Mouse (Mus musculus): ENCODE measurements at regions not wholly inside any gene's neighbourhood (a gene's known extent, or its start where the extent isn't known, plus 50 kb on each side); places are given as distances from the start of the nearest gene placed in this dataset.

GRCm38 (mm10) chr7:72836457-72836985 is 530.1 kb upstream of the Mctp2 start:
- intact Hi-C loops (cut with DNase I), result no loop called here
- DNase-seq (ENCODE audit: low spot score in 2 of 2), result no peak

- peak in 1 of 2 experiments; percentile 2 for DNase-seq (ENCODE audit: low spot score in 2 of 2)
- intact Hi-C loops (cut with DNase I), result no loop called here
Observed at GRCm38 (mm10) chr7:72837992-72838655, 531.7 kb upstream of the Mctp2 start.

DNA sequence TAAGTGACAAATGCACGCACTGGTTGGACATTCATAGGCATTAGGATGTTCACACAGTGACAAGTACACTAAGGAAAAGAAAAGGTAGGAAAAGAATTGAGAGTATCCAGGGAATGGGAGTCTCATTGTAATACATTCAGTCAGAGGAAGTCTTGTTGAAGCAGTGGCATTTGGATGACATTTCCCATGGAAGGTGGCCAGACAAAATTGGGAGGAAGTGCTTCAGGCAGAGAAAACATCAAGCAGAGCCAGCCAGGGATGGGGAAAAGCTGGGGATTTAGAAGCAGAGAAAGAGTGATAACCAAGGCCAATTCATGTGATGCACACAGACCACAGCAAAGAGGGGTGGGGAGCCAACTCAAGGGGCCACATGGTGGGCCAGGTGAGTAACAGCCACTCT is 524.0 kb upstream of the Rgma start:
- peak in 1 of 2 experiments; percentile 6 for DNase-seq (ENCODE audit: low spot score in 2 of 2)
- intact Hi-C loops (cut with DNase I), result no loop called here

DNA sequence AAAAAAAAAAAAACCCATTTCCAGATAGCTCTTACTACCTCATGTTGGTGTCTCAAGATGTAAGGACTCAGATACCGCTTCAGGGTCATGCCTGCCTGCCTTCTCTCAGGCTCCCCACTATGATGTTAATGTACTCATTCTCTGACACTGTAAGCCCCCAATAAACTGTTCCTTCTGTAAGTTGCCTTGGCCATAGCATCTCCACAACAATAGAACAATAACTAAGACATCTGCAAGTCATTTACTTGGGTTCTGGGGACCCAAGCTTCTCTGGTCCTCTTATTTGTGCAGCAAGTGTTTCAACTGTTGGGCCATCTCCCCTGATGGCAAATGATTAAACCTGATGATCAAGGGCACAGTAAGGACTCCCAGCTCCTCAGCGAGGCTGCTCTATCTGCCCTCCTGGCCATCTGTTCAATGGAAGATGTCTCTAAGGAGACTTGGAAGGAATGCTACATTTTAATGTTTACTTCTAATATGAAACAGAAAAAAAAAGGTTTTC is 520.8 kb upstream of the Rgma start:
- DNase-seq (ENCODE audit: low spot score in 2 of 2), result no peak
- intact Hi-C loops (cut with DNase I), result no loop called here

DNA sequence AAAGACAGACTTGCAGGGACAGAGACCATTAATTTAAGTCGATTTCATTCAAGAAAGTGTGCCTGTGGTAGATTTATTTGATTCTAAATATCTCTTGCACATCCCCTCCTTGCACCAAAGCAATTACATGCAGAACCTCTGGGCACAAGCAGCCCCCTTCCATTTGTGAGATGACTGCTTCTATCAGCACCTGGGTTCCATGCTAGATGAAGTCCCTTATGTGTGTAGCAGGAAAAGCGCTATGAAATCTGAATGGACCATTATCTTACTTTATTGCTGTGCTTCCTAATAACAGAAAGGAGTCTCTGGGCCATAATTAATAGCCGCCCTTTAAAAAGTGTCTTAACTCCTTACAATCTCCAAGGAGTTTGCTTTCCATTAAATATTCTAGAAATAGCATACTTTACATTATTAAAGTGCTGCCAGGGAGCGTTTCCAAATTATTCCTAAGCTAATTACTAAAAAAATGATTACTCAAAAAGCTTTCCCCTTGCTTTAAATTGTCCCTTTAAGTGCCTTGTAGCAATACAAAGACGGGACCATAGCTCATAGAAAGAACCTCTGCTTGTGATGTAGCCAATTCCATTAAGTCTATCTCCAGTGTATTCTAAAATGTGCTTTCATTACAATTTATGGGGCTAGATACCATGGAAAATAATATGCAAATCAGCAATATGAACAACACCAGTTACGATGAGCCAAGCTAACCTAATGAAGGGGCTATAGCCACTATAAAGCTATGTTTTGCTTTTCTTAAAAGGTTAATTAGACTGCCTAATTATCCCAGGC is 508.1 kb upstream of the Rgma start:
- intact Hi-C loops (cut with DNase I), result no loop called here
- DNase-seq (ENCODE audit: low spot score in 2 of 2), result no peak

DNA sequence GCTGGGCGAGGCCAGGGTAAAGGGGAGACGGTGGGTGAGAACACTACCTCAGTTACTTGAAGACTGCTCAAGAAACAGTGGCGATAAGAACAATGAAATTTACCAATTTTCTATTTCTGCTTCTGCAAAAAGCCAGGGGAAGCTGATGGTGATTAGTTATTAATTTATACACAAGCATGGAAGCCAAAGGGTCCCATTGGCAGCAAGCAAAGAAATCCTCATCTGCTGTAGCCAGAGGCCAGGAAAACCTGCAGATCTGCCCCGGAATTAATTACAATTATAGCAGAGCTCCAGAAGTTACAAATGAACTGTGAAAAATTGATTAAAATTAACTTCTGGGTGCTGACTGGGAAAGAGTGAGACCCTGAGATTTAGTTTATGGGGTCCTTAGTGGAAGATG is 506.2 kb upstream of the Rgma start:
- intact Hi-C loops (cut with DNase I), result no loop called here
- no peak for DNase-seq (ENCODE audit: low spot score in 2 of 2)

GRCm38 (mm10) chr7:72900816-72901215 is 474.5 kb upstream of the Rgma start:
- intact Hi-C loops (cut with DNase I), result no loop called here
- no peak for DNase-seq (ENCODE audit: low spot score in 2 of 2)

- intact Hi-C loops (cut with DNase I), result no loop called here
Observed at GRCm38 (mm10) chr7:72905891-72906290, 469.4 kb upstream of the Rgma start.

GRCm38 (mm10) chr7:72906536-72906935 is 468.8 kb upstream of the Rgma start:
- intact Hi-C loops (cut with DNase I), result no loop called here
- DNase-seq (ENCODE audit: low spot score in 2 of 2), result no peak

More at GRCm38 (mm10) chr7:72905891-72906290, 469.4 kb upstream of the Rgma start:
- no peak for DNase-seq (ENCODE audit: low spot score in 2 of 2)

DNA sequence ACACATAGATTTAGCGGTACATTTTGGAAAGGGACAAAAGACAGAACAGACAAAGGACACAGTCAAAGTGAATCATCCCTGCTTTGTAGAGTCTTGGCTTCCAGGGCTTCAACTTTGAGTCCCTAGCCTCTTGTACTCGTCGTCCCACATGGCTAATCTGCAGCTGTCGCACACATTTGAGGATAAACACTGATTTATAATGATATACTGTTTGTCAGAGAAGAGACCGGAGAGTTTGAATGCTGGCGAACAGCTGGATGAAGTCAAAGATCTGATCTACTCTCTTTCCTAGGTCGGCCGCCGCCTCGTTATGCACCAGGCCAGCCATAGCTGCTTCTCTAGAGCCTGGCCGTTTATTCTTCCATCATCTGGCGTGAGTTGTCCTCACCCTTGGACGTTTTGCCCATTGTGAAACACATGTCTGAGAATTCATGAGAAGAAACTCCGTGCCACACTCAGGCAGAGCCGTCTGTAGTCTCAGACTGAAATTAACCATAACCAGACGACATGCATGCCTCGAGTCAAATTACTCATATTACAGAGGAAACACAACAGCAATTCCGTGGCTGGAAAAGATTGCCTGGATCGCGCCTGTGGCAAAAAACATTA is 448.4 kb upstream of the Rgma start:
- intact Hi-C loops (cut with DNase I), result no loop called here

GRCm38 (mm10) chr7:72938842-72939241 is 436.5 kb upstream of the Rgma start:
- intact Hi-C loops (cut with DNase I), result no loop called here
- DNase-seq (ENCODE audit: low spot score in 2 of 2), result no peak

More for the DNA sequence above, 448.4 kb upstream of the Rgma start:
- DNase-seq (ENCODE audit: low spot score in 2 of 2), result no peak

GRCm38 (mm10) chr7:72947531-72947930 is 427.8 kb upstream of the Rgma start:
- intact Hi-C loops (cut with DNase I), result no loop called here
- DNase-seq (ENCODE audit: low spot score in 2 of 2), result no peak

DNA sequence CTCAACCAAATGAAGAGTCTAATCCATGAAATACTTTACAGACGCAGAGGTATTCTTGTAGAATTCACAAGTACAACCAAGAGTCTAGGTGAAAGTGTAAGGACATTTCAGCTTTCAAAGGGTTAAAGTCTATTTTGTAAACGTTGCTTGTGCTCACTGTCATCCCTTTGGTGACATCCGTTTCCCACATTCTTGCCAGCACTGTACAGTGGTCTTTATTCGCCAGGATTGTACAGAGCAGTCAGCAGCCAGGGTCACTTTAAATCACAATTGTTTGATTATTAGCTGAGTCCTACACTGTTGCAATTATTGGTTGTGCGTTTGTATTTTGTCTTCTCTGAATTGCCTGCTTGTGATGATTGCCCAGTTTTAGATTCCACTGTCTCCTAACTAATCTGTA is 427.3 kb upstream of the Rgma start:
- intact Hi-C loops (cut with DNase I), result no loop called here

DNA sequence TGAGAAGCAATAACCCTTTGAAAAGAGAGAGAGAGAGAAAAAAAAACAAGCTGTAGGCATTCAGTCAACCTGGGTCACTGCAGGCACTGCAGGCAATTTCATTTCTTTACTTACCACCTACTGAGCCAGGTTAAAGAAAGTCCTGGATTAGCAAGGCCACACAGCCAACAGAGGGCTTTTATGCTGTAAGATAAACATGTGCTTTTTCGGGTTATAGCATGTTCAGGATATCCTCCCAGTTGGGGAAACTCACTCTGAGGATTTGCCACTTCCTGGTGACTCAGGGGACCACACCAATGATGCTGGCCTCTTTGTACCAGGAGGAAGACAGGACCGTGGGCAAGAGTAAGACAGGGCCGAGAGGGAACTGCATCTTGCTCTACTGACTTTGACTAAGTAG is 426.6 kb upstream of the Rgma start:
- DNase-seq (ENCODE audit: low spot score in 2 of 2), result no peak
- intact Hi-C loops (cut with DNase I), result no loop called here

More for the DNA sequence above, 427.3 kb upstream of the Rgma start:
- DNase-seq (ENCODE audit: low spot score in 2 of 2), result no peak

GRCm38 (mm10) chr7:72949886-72950285 is 425.4 kb upstream of the Rgma start:
- intact Hi-C loops (cut with DNase I), result no loop called here
- DNase-seq (ENCODE audit: low spot score in 2 of 2), result no peak

DNA sequence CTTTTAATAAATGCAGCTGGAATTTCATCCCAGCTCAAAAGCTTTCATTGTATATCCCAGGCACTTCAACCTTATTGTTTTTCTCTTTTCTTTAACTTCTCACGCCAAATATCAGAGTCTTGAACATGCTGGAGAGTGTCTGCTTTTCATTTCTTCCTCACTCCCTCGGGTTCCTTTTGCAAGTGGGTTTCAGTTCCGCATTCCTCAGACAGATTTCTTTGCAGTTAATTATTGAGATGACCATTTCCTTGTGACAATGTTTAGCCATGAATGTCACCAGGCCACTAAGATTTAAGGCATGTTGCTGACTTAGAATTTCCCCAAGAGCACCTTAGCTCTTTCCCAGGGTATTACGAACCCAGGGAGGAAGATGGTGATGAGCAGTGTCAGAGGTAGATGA is 417.6 kb upstream of the Rgma start:
- intact Hi-C loops (cut with DNase I), result no loop called here
- DNase-seq (ENCODE audit: low spot score in 2 of 2), result no peak

DNA sequence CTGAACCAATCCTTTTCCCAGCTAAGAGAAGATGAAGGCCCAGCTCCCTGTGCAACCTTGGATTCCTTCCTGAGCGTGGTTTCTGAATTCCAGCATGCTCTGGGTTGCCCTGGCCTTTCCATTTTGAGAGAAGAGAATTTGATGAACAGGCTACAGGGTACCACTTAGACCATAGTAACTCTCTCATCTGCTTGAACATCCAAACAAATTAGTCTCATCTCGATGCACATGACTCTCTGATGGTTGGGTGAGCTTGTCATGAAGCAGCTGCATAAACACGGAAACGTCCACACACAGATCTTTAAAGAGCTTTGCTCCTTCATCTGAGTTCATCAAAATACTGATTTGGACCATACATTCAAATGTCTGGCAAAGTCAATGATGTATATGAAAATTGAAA is 414.0 kb upstream of the Rgma start:
- intact Hi-C loops (cut with DNase I), result no loop called here

DNA sequence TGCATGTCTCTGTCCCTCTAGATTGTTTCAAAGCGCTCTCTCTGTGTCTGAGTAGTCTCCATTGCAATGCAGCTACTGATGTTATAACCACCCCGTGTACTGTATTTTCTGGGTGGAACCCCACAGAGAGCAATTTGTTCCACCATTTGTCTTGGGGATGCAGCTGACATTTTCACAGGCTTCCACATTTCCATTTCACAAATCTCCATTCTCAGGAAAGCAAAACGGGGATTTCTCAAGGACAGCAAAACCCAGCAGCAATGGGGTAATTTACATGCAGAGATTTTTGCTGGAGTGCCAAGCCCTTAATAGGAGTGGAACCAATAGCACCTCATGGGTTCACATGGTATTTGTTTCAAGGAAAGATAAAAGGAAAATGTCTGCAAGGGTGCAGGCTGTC is 412.5 kb upstream of the Rgma start:
- no peak for DNase-seq (ENCODE audit: low spot score in 2 of 2)
- intact Hi-C loops (cut with DNase I), result no loop called here

More for the DNA sequence above, 414.0 kb upstream of the Rgma start:
- no peak for DNase-seq (ENCODE audit: low spot score in 2 of 2)

GRCm38 (mm10) chr7:72963908-72964307 is 411.4 kb upstream of the Rgma start:
- no peak for DNase-seq (ENCODE audit: low spot score in 2 of 2)
- intact Hi-C loops (cut with DNase I), result no loop called here

- intact Hi-C loops (cut with DNase I), result no loop called here
- no peak for DNase-seq (ENCODE audit: low spot score in 2 of 2)
Observed at GRCm38 (mm10) chr7:72968193-72968592, 407.1 kb upstream of the Rgma start.
